Mouse (Mus musculus) heart, embryonic 12.5 days (tissue): ENCODE measurements around the gene Ikzf3. TPM values are rescaled to one million over a fixed set of nuclear protein-coding genes. Genes with fewer than 3 reads are reported as not detected.

Source experiments
- ATAC-seq: fragments of 200-750 bp; cut with Nextera tagmentation; 2 replicates; pipeline ENCODE4 v1.8.0; 2017; ENCODE audit warnings: moderate TSS enrichment, moderate library complexity; ENCODE audit not compliant: insufficient number of reproducible peaks, low FRiP score
- H3K27ac ChIP-seq: fragments of 300-500 bp; sonication (generic); 2 replicates; pipeline ENCODE4 v1.5.1; 2016; ENCODE audit warnings: mild to moderate bottlenecking, moderate library complexity; ENCODE audit not compliant: poor library complexity, severe bottlenecking
- H3K27me3 ChIP-seq: fragments of 300-500 bp; sonication (generic); replicated peaks from 2 replicates; pipeline ENCODE4 v1.6.1; 2016; ENCODE audit warnings: mild to moderate bottlenecking, moderate library complexity
- H3K36me3 ChIP-seq: fragments of 300-500 bp; sonication (generic); 2 replicates; pipeline ENCODE4 v1.6.1; 2016; ENCODE audit warnings: mild to moderate bottlenecking, moderate library complexity
- H3K4me1 ChIP-seq: fragments of 300-500 bp; sonication (generic); replicated peaks from 2 replicates; pipeline ENCODE4 v1.6.1; 2016; ENCODE audit warnings: mild to moderate bottlenecking
- H3K4me2 ChIP-seq: fragments of 300-500 bp; sonication (generic); 2 replicates; pipeline ENCODE4 v1.6.1; 2016; ENCODE audit warnings: mild to moderate bottlenecking, moderate library complexity
- H3K4me3 ChIP-seq: fragments of 300-500 bp; sonication (generic); 2 replicates; pipeline ENCODE4 v1.5.1; 2016; ENCODE audit warnings: mild to moderate bottlenecking
- H3K9ac ChIP-seq: fragments of 300-500 bp; sonication (generic); 2 replicates; pipeline ENCODE4 v1.6.1; 2016; ENCODE audit warnings: mild to moderate bottlenecking, moderate library complexity
- H3K9me3 ChIP-seq: fragments of 300-500 bp; sonication (generic); replicated peaks from 2 replicates; pipeline ENCODE4 v1.6.1; 2016; ENCODE audit warnings: mild to moderate bottlenecking, moderate library complexity
- WGBS: fragments of 180-500 bp; shearing (Covaris S2); methylation state at CpG from one replicate; pipeline ENCODE4 v1.1.7; 2016; 5-methylcytosine and 5-hydroxymethylcytosine counted together
- polyA plus RNA-seq: library from polyadenylated mRNA; unstranded; fragments of >200 nt; fragmentation: Nextera tagmentation; extraction: Ambion mirVana; gene quantifications from 2 replicates; pipeline ENCODE4 v1.2.1, GENCODE M21; 2016

Gene Ikzf3
- polyA plus RNA-seq, 1 experiment from 2014 or later: 0.06 TPM

- no peak overlapping the region for H3K4me2 ChIP-seq
- WGBS: 67% methylated on average over 4 of the region's 4 CpGs
- H3K27ac ChIP-seq: no peak overlapping the region
- peaks cover 14% of the 10 kb centered on the region for H3K27me3 ChIP-seq
- no peak for ATAC-seq
- no peaks in the 10 kb centered on the region for H3K9me3 ChIP-seq
- no peak overlapping the region for H3K4me3 ChIP-seq
- H3K36me3 ChIP-seq: no peaks in the 10 kb centered on the region
- no peak overlapping the region for H3K9ac ChIP-seq
- H3K4me1 ChIP-seq: peaks cover 7% of the 10 kb centered on the region; the same call in 1 of the 2 replicates
These were observed 73.1 kb downstream of the Ikzf3 start for GRCm38 (mm10) chr11:98472696-98473095.

GRCm38 (mm10) chr11:98470795-98471194 lies 75.0 kb downstream of the Ikzf3 start:
- Histone ChIP-seq H3K4me1 (0 out of 2 replicates have a peak, but pooled peaks cover 4% of the 10 kb centered on the region), H3K27me3 (peaks cover 22% of the 10 kb centered on the region), H3K9ac (no peak overlapping the region), H3K4me2 (no peak overlapping the region), H3K9me3 (no peaks in the 10 kb centered on the region), H3K4me3 (no peak overlapping the region), H3K36me3 (no peaks in the 10 kb centered on the region), H3K27ac (no peak overlapping the region)
- WGBS: 62% methylated on average over 6 of the region's 6 CpGs
- no peak for ATAC-seq

- Histone ChIP-seq H3K27me3 (peaks cover 25% of the 10 kb centered on the region), H3K9ac (no peak overlapping the region), H3K27ac (no peak overlapping the region), H3K4me2 (no peak overlapping the region), H3K9me3 (no peaks in the 10 kb centered on the region), H3K4me3 (no peak overlapping the region), H3K4me1 (0 out of 2 replicates have a peak, but pooled peaks cover 4% of the 10 kb centered on the region), H3K36me3 (no peaks in the 10 kb centered on the region)
- WGBS: 69% methylated on average over 22 of the region's 22 CpGs
- ATAC-seq: no peak
These were observed 75.8 kb downstream of the Ikzf3 start for GRCm38 (mm10) chr11:98469761-98470714.

GRCm38 (mm10) chr11:98464516-98464915 lies 81.3 kb downstream of the Ikzf3 start:
- no peak overlapping the region for H3K9ac ChIP-seq
- H3K9me3 ChIP-seq: no peaks in the 10 kb centered on the region
- no peaks in the 10 kb centered on the region for H3K4me1 ChIP-seq
- H3K27me3 ChIP-seq: peaks cover 48% of the 10 kb centered on the region
- H3K27ac ChIP-seq: no peak overlapping the region
- no peak for ATAC-seq
- no peaks in the 10 kb centered on the region for H3K36me3 ChIP-seq
- H3K4me2 ChIP-seq: no peak overlapping the region
- no peak overlapping the region for H3K4me3 ChIP-seq
- 65% methylated on average over 6 of the region's 6 CpGs for WGBS

GRCm38 (mm10) chr11:98463911-98464310 lies 81.9 kb downstream of the Ikzf3 start:
- no peaks in the 10 kb centered on the region for H3K4me1 ChIP-seq
- WGBS: 75% methylated on average over 9 of the region's 9 CpGs
- ATAC-seq: no peak

GRCm38 (mm10) chr11:98462255-98462654 lies 83.6 kb downstream of the Ikzf3 start:
- WGBS: 83% methylated on average over 6 of the region's 6 CpGs
- no peak overlapping the region for H3K27ac ChIP-seq
- H3K36me3 ChIP-seq: no peaks in the 10 kb centered on the region
- no peak for ATAC-seq
- H3K9ac ChIP-seq: no peak overlapping the region
- no peaks in the 10 kb centered on the region; the same call in 1 of the 2 replicates for H3K4me1 ChIP-seq
- peaks cover 65% of the 10 kb centered on the region for H3K27me3 ChIP-seq
- H3K9me3 ChIP-seq: no peaks in the 10 kb centered on the region
- no peak overlapping the region for H3K4me2 ChIP-seq
- H3K4me3 ChIP-seq: no peak overlapping the region

More at GRCm38 (mm10) chr11:98463911-98464310, 81.9 kb downstream of the Ikzf3 start:
- Histone ChIP-seq H3K4me3 (no peak overlapping the region), H3K9ac (no peak overlapping the region), H3K9me3 (no peaks in the 10 kb centered on the region), H3K27me3 (peaks cover 54% of the 10 kb centered on the region), H3K36me3 (no peaks in the 10 kb centered on the region), H3K4me2 (no peak overlapping the region), H3K27ac (no peak overlapping the region)

- Histone ChIP-seq H3K9ac (no peak overlapping the region), H3K4me3 (no peak overlapping the region), H3K4me1 (peaks cover 4% of the 10 kb centered on the region; the same call in 1 of the 2 replicates), H3K9me3 (no peaks in the 10 kb centered on the region), H3K4me2 (no peak overlapping the region), H3K27me3 (peaks cover 60% of the 10 kb centered on the region), H3K27ac (no peak overlapping the region), H3K36me3 (no peaks in the 10 kb centered on the region)
- ATAC-seq: no peak
- WGBS: 55% methylated on average over 6 of the region's 6 CpGs
These were observed 84.6 kb downstream of the Ikzf3 start for GRCm38 (mm10) chr11:98461109-98461720.

- no peak for ATAC-seq
- Histone ChIP-seq H3K9me3 (no peaks in the 10 kb centered on the region), H3K4me1 (peaks cover 4% of the 10 kb centered on the region; the same call in 1 of the 2 replicates), H3K36me3 (no peaks in the 10 kb centered on the region), H3K27me3 (peaks cover 53% of the 10 kb centered on the region), H3K4me2 (no peak overlapping the region), H3K9ac (no peak overlapping the region), H3K27ac (no peak overlapping the region), H3K4me3 (no peak overlapping the region)
- WGBS: 77% methylated on average over 9 of the region's 9 CpGs
These were observed 86.0 kb downstream of the Ikzf3 start for GRCm38 (mm10) chr11:98459860-98460259.

- H3K27ac ChIP-seq: no peak overlapping the region
- H3K27me3 ChIP-seq: peaks cover 46% of the 10 kb centered on the region
These were observed 86.6 kb downstream of the Ikzf3 start for GRCm38 (mm10) chr11:98459071-98459741.

GRCm38 (mm10) chr11:98458121-98458990 lies 87.5 kb downstream of the Ikzf3 start:
- H3K27ac ChIP-seq: no peak overlapping the region
- 0 out of 2 replicates have a peak, but pooled peaks have one; percentile 15 for ATAC-seq
- 3% methylated on average over 30 of the region's 30 CpGs for WGBS

More at GRCm38 (mm10) chr11:98459071-98459741, 86.6 kb downstream of the Ikzf3 start:
- no peak overlapping the region for H3K9ac ChIP-seq
- no peaks in the 10 kb centered on the region for H3K9me3 ChIP-seq
- no peak overlapping the region for H3K4me3 ChIP-seq
- no peaks in the 10 kb centered on the region for H3K36me3 ChIP-seq
- peaks cover 4% of the 10 kb centered on the region; the same call in 1 of the 2 replicates for H3K4me1 ChIP-seq
- WGBS: 17% methylated on average over 11 of the region's 11 CpGs
- H3K4me2 ChIP-seq: no peak overlapping the region
- no peak for ATAC-seq

More at GRCm38 (mm10) chr11:98458121-98458990, 87.5 kb downstream of the Ikzf3 start:
- Histone ChIP-seq H3K27me3 (peaks cover 43% of the 10 kb centered on the region), H3K36me3 (no peaks in the 10 kb centered on the region), H3K4me2 (peak overlapping the region; percentile 98), H3K4me1 (peaks cover 4% of the 10 kb centered on the region; the same call in 1 of the 2 replicates), H3K9me3 (no peaks in the 10 kb centered on the region), H3K4me3 (peak overlapping the region; percentile 68), H3K9ac (peak overlapping the region; percentile 72)
